7 mouse cellular contexts compared by ENCODE assay signal in the genomic region with DNA sequence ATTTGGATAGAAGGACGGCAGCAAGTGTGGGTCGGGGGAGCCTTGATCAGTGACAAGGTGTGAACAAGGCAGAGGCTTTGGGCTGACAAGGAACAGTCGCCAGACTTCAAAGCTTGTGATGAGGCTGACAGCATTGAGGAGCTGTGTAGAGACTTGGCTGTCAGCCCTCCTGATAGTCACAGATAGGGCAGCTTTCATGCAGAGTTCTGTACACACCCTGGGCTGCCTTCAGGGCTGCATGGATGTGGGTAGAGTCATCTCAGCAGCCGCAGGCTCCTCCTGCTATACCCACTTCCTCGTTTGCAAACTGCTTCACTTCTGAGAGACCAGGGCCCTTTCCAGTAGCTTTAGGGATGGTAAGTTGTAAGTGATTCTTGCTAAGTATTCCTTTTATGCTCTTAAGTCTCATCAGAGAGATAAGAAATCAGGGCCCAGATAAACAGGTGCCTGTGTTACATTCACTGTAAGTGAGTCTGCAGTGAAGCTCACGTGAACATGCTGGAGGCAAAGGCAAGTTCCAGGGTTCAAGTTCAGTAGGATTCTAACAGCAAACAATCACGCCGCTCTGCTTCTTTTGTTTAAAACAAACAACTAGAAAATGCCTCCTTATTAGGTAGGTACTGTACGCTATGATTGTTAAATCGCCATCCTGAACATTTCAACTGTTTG. TPM values are rescaled to one million over a fixed set of nuclear protein-coding genes. Genes with fewer than 3 reads are reported as not detected.
DNase-seq lines count a peak whose midpoint lies in the region; ATAC-seq and TF ChIP-seq lines count a peak whose summit lies in the region.

No protein-coding gene starts in this region.

- DNase-seq in CD8-positive naive resting alpha-beta T cell, adult 2 months (ENCODE audit: low read depth in 2 of 2, low spot score in 2 of 2): peak; percentile 72 to 73
- peak; percentile 48 for DNase-seq in spleen, adult 12 weeks (ENCODE audit: low spot score)
- DNase-seq in midbrain, embryonic 10.5 days (ENCODE audit: low spot score): no peak
- DNase-seq in left cerebral cortex, adult 2 months (ENCODE audit: extremely low spot score in 1 of 2, low spot score in 2 of 2): no peak

- no peak overlapping the region for H3K4me3 ChIP-seq in bone marrow macrophage, adult 2 months (ENCODE audit: insufficient read depth, low read length)
- no peak overlapping the region for H3K4me3 ChIP-seq in liver, embryonic 12.5 days
- no peak overlapping the region for H3K4me3 ChIP-seq in midbrain, embryonic 16.5 days (ENCODE audit: low read depth, low read length)
- H3K4me3 ChIP-seq in midbrain, embryonic 10.5 days: no peak overlapping the region
- H3K4me3 ChIP-seq in left cerebral cortex, adult 2 months: no peak overlapping the region

- intact Hi-C loops in left cerebral cortex, adult 2 months (cut with DNase I): no loop called here

- H3K27ac ChIP-seq in bone marrow macrophage, adult 2 months (ENCODE audit: insufficient read depth, low read depth, low read length): peak overlapping the region; percentile 69
- H3K27ac ChIP-seq in liver, embryonic 12.5 days: peak overlapping the region; percentile 75
- no peak overlapping the region for H3K27ac ChIP-seq in midbrain, embryonic 16.5 days (ENCODE audit: low read length)
- no peak overlapping the region for H3K27ac ChIP-seq in midbrain, embryonic 10.5 days (replicated peaks)
- H3K27ac ChIP-seq in left cerebral cortex, adult 2 months: no peak overlapping the region

- WGBS in liver, embryonic 12.5 days (ENCODE audit: insufficient replicate concordance): 34% methylated on average over 10 of the region's 10 CpGs
- WGBS in midbrain, embryonic 16.5 days: 84% methylated on average over 10 of the region's 10 CpGs
- 86% methylated on average over 10 of the region's 10 CpGs for WGBS in midbrain, embryonic 10.5 days

- H3K9ac ChIP-seq in liver, embryonic 12.5 days: no peak overlapping the region
- H3K9ac ChIP-seq in midbrain, embryonic 16.5 days (ENCODE audit: low read depth, low read length): no peak overlapping the region

- H3K4me1 ChIP-seq in bone marrow macrophage, adult 2 months (ENCODE audit: control insufficient read depth, insufficient read depth, low read length): peaks cover 19% of the 10 kb centered on the region
- H3K4me1 ChIP-seq in liver, embryonic 12.5 days: peaks cover 73% of the 10 kb centered on the region
- no peaks in the 10 kb centered on the region for H3K4me1 ChIP-seq in midbrain, embryonic 16.5 days (ENCODE audit: control insufficient read depth, insufficient read depth, low read length)
- H3K4me1 ChIP-seq in midbrain, embryonic 10.5 days: peaks cover 14% of the 10 kb centered on the region

- H3K27me3 ChIP-seq in liver, embryonic 12.5 days (replicated peaks): no peaks in the 10 kb centered on the region
- no peaks in the 10 kb centered on the region for H3K27me3 ChIP-seq in midbrain, embryonic 16.5 days (ENCODE audit: control insufficient read depth, insufficient read depth, low read depth, low read length)
- no peaks in the 10 kb centered on the region for H3K27me3 ChIP-seq in midbrain, embryonic 10.5 days (ENCODE audit: low read depth, poor library complexity, severe bottlenecking)

- peak; percentile 99 for ATAC-seq in liver, embryonic 12.5 days
- ATAC-seq in midbrain, embryonic 16.5 days: no peak

- no peak for TF ChIP-seq CTCF in bone marrow macrophage, adult 2 months (IDR thresholded peaks at IDR 0.05; ENCODE audit: low read depth, low read length)
- no peak for TF ChIP-seq CTCF in left cerebral cortex, adult 2 months (IDR thresholded peaks at IDR 0.05)

- no peaks in the 10 kb centered on the region for H3K9me3 ChIP-seq in liver, embryonic 12.5 days (replicated peaks)
- H3K9me3 ChIP-seq in midbrain, embryonic 16.5 days (replicated peaks; ENCODE audit: control insufficient read depth, low read length, poor library complexity, severe bottlenecking): no peaks in the 10 kb centered on the region
- no peaks in the 10 kb centered on the region for H3K9me3 ChIP-seq in midbrain, embryonic 10.5 days (replicated peaks)

- no peak for TF ChIP-seq POLR2A in bone marrow macrophage, adult 2 months (IDR thresholded peaks at IDR 0.05; ENCODE audit: borderline replicate concordance, low read depth, low read length)

- H3K36me3 ChIP-seq in liver, embryonic 12.5 days: no peaks in the 10 kb centered on the region
- no peaks in the 10 kb centered on the region for H3K36me3 ChIP-seq in midbrain, embryonic 16.5 days (ENCODE audit: control insufficient read depth, insufficient read depth, low read length)
- H3K36me3 ChIP-seq in midbrain, embryonic 10.5 days: no peaks in the 10 kb centered on the region

- H3K4me2 ChIP-seq in liver, embryonic 12.5 days: peak overlapping the region; percentile 39
- H3K4me2 ChIP-seq in midbrain, embryonic 16.5 days (ENCODE audit: low read length): no peak overlapping the region

RNA-seq across cellular contexts. Expression of gene Rap1a, which starts 14.2 kb away (rescaled TPM):
- polyA plus RNA-seq in bone marrow macrophage, adult 2 months (2012; ENCODE audit: insufficient read depth, insufficient read length, missing spikeins): 257 and 269 TPM in 2 replicates
- polyA plus RNA-seq in liver, embryonic 12.5 days (2016; fragmentation: Nextera tagmentation; extraction: Ambion mirVana): 114 and 122 TPM in 2 replicates
- polyA plus RNA-seq in midbrain, embryonic 16.5 days (2015; fragmentation: Nextera tagmentation; extraction: Ambion mirVana): 74.1 and 74.3 TPM in 2 replicates
- polyA plus RNA-seq in midbrain, embryonic 10.5 days (2016; fragmentation: Nextera tagmentation; extraction: Ambion mirVana): 72.5 and 79.7 TPM in 2 replicates
- total RNA-seq in left cerebral cortex, adult 2 months (2021): 10 to 100 TPM; 63.7 to 64.7 TPM

RNA-seq across cellular contexts. Expression of gene Adora3, which starts 55.3 kb away (rescaled TPM):
- 2.6 and 2.7 TPM in 2 replicates for polyA plus RNA-seq in bone marrow macrophage, adult 2 months (2012; ENCODE audit: insufficient read depth, insufficient read length, missing spikeins)
- 0.17 and 0.39 TPM in 2 replicates for polyA plus RNA-seq in liver, embryonic 12.5 days (2016; fragmentation: Nextera tagmentation; extraction: Ambion mirVana)
- polyA plus RNA-seq in midbrain, embryonic 16.5 days (2015; fragmentation: Nextera tagmentation; extraction: Ambion mirVana): 0.09 and 0.14 TPM in 2 replicates
- polyA plus RNA-seq in midbrain, embryonic 10.5 days (2016; fragmentation: Nextera tagmentation; extraction: Ambion mirVana): 0.11 TPM in 1 of 2 replicates, not detected in the other
- 1 to 10 TPM in 1 of 2 experiments, under 1 TPM in 1; 0.66 to 1.1 TPM for total RNA-seq in left cerebral cortex, adult 2 months (2021)

RNA-seq across cellular contexts. Expression of gene Tmigd3, which starts 55.3 kb away (rescaled TPM):
- 1.1 TPM in 1 of 2 replicates, not detected in the other for polyA plus RNA-seq in bone marrow macrophage, adult 2 months (2012; ENCODE audit: insufficient read depth, insufficient read length, missing spikeins)
- polyA plus RNA-seq in liver, embryonic 12.5 days (2016; fragmentation: Nextera tagmentation; extraction: Ambion mirVana): 0.30 TPM in 1 of 2 replicates, not detected in the other
- not detected in 2 replicates for polyA plus RNA-seq in midbrain, embryonic 16.5 days (2015; fragmentation: Nextera tagmentation; extraction: Ambion mirVana)
- not detected in 2 replicates for polyA plus RNA-seq in midbrain, embryonic 10.5 days (2016; fragmentation: Nextera tagmentation; extraction: Ambion mirVana)
- total RNA-seq in left cerebral cortex, adult 2 months (2021): under 1 TPM in 1 of 2 experiments, not detected in 1; 0.75 TPM

Comparison
In these comparisons a context has a peak if more than half of its experiments do, and no peak if none do; other contexts are left out.
1. DNase-seq: peak in CD8-positive naive resting alpha-beta T cell, adult 2 months (2 of 2) and spleen, adult 12 weeks (single experiment); none in midbrain, embryonic 10.5 days (single experiment) and left cerebral cortex, adult 2 months (0 of 2).
2. H3K27ac ChIP-seq: peak in bone marrow macrophage, adult 2 months (single experiment) and liver, embryonic 12.5 days (single experiment); none in midbrain, embryonic 16.5 days (single experiment), midbrain, embryonic 10.5 days (single experiment) and left cerebral cortex, adult 2 months (single experiment).